In genomic region chr16:34469277-34469868, GRCm38 (mm10) we compare ENCODE assay signal across 8 mouse cellular contexts.
A peak's percentile ranks its signal among the peaks of the same experiment; 100 is the strongest.
DNase-seq lines count a peak whose midpoint lies in the region; ATAC-seq lines count a peak whose summit lies in the region.

No protein-coding gene starts in this region.

- DNase-seq in adrenal gland, postnatal 10 days = peak; percentile 10
- no peak for DNase-seq in adrenal gland, postnatal 25 days
- DNase-seq in embryo, embryonic 10.5 days (ENCODE audit: low spot score) = peak; percentile 72
- DNase-seq in left cerebral cortex, adult 9 months (ENCODE audit: low spot score in 2 of 2) = peak; percentile 75 to 87
- peak; percentile 82 to 89 for DNase-seq in right cerebral cortex, postnatal 10 days (ENCODE audit: low spot score in 2 of 2)
- no peak for DNase-seq in lung, postnatal 25 days (ENCODE audit: low spot score)
- no peak for DNase-seq in cerebellum, adult 11-12 months

- ATAC-seq in hematopoietic stem cell, adult 5-6 weeks (replicated peaks in 1 of 2; ENCODE audit: insufficient read depth in 1 of 2, low FRiP score in 2 of 2, low TSS enrichment in 1 of 2, low read depth in 1 of 2, poor library complexity in 2 of 2, severe bottlenecking in 2 of 2) = peak; percentile 17 to 22; a peak in 1 of 4 replicates

Comparison
In these comparisons a context has a peak if more than half of its experiments do, and no peak if none do; other contexts are left out.
1. DNase-seq: peak in adrenal gland, postnatal 10 days (single experiment), embryo, embryonic 10.5 days (single experiment), left cerebral cortex, adult 9 months (2 of 2) and right cerebral cortex, postnatal 10 days (2 of 2); none in adrenal gland, postnatal 25 days (single experiment), lung, postnatal 25 days (single experiment) and cerebellum, adult 11-12 months (single experiment).